Mouse (Mus musculus) embryo, embryonic 10 days (tissue): ENCODE data around the gene Ankrd17.
"Not testable (repeated sequence)": the region's sequence is repeated elsewhere in the genome, so short reads cannot be mapped to it uniquely, and the experiment has no call there.

Experiments used
- DNase-seq: peaks from one replicate; pipeline ENCODE4 v3.0.0-alpha.2; 2015; ENCODE audit warnings: low spot score

Gene Ankrd17

DNA sequence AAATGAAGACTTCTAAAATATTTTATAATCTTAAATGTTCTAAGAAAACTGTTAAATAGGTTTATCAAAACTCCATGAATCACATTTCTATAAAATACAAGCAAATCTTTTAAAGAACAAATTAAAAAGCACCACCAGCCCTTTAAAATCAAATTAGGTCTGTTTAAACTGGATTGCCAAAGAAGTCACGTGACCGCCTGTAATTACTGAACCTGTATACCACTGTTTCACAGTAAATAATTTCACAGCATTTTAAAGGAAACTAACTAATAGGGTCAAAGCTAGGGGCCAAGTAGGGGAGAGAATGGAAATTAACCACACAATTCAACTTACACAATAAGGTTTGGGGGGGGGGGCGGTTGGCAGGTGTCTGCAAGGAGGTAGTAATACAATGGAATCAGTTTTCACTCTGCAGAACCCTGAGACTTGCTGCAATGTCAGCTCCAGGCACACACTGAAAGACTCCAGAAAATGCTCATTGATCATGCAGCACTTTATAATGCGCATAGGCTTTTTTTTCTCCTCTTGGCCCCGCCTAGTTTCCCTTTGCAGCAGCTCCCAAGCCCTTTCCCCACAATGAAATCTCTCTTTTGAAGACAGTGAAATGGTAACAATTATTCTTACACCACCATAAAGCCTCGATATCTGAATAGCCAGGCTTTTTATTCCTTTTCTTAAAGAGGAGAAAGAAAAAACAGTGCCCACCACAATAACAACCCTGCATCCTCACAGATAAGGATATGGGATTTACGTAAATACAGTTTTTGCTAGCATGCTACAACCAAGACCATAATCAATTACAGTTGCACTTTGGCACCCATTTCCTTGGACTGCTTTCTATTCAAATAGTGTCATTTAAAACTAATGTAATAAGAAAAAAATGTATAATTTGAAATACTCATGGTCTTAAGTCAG lies 27.9 kb downstream of the Ankrd17 start:
- DNase-seq: peak; percentile 12

DNA sequence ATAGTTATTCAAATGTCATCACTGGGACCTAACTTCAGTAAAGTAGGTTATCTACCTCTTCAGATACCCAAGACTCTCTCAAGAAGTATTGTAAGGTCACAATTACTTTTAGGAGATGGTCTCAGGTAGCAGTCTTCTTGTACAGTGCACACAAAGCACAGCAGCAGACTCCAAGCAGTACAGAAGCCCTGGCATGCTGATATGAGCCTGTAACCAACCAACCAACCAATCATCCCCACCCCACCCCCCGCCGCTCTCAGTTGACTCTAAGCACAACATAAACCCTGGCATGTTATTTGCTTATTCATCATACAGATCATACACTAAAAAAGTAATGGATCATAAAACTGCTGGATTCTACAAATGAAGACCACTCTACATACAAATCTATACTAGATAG lies 33.9 kb downstream of the Ankrd17 start:
- DNase-seq: no peak

GRCm38 (mm10) chr5:90331071-90331470 lies 35.3 kb downstream of the Ankrd17 start:
- no peak for DNase-seq

DNA sequence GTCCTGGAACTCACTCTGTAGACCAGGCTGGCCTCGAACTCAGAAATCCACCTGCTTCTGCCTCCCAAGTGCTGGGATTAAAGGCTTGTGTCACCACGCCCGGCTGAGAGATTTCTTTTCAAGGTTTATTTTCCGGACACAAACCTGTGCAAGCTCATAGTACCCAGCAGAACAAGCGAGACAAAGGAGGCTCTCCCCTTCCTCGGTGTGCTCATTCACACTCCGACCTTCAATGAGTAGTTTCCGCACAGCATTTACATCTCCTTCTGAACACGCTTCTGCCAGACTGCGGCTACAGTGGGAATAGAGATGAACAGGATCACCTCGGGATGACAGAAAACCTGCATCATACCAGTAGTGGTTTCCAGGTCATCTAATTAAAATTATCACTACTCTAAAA lies 68.0 kb downstream of the Ankrd17 start:
- no peak for DNase-seq

DNA sequence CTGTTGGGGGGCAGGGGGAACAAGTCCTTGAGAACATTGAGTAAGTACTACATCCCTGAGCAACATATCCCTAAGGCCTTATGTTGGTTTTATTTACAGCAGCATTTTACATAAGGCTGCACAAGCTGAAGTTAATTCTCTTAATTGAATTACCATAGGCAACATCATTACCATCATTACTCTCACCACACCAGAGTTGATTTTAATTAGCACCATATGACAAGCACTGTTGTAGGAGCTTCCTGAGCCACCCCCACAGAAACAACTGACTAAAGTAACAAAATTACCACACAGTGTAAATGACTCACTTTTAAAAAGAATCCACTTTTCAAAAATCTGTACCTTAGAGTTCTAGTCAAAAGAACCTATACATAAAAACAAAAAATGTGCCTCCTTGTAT lies 76.5 kb downstream of the Ankrd17 start:
- no peak for DNase-seq

- peak; percentile 61 for DNase-seq
Measured at GRCm38 (mm10) chr5:90286559-90286958, 79.8 kb downstream of the Ankrd17 start.

DNA sequence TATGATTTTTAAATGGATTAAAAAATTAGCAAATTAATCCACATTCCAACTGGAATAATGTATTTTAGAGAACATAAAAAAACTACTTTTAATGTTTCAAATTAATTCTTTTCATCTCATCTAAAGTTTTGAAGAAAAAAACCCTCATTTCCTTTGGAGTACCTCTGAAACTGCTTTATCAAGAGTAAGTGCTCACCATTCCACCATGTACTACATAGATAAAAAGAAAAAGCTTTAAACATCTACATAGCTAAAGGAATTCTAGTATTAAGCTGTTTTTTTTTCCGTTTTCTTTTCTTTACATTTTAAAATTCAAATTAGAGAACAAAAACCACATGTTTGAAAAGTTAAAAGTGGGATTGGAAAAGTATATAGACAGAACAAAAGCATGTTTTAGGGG lies 86.3 kb downstream of the Ankrd17 start:
- DNase-seq: no peak

GRCm38 (mm10) chr5:90279418-90279817 lies 87.0 kb downstream of the Ankrd17 start:
- DNase-seq: no peak

DNA sequence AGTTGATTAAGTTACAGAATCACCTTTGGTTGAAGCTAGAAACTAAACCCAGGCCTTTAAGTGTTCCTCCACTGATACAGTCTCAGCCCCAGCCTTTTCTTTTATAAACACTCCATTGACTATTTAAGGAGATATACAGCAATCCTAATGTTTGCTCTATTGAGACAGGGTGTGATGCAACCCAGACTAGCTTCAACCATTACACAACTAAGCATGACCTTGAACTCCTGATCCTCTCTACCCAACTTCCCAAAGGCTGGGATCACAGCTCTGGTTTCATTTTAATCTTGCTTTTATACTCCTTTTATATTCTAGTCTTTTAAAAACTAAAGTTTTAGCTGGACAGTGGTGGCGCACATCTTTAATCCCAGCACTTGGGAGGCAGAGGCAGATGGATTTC lies 88.9 kb downstream of the Ankrd17 start:
- no peak for DNase-seq

- DNase-seq: no peak
Measured at GRCm38 (mm10) chr5:90274806-90275205, 91.6 kb downstream of the Ankrd17 start.

DNA sequence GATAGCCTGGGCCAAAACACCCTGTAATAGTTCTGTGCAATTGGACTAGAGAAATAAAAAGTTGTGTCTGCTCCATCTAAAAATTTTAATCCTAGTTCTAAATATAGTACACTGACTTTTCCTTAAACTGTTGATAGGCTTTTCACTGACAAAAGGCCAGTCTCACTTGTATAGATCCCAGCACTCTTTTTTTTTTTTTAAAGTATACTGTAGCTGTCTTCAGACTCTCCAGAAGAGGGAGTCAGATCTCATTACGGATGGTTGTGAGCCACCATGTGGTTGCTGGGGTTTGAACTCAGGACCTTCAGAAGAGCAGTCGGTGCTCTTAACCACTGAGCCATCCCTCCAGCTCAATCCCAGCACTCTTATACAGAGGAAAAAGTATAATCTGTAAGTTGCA lies 104.1 kb downstream of the Ankrd17 start:
- DNase-seq: not testable (repeated sequence)

DNA sequence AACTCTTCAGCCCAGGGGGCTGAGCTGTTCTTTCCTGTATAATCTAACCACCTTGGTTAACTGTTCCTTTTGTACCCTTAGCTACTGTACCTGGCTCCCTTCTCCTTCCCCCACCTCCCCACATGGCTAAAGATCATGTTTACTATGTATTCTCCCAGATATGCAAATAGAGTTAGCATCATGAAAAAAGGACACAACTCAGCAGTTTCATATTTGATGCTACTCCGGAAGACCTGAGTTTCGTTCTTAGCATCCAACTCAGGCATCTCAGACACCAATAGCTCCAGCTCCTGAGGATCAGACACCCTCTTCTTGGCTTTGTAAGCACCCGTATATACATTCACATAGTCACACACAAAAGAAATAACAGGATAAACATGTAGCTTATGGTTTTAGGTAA lies 109.4 kb downstream of the Ankrd17 start:
- DNase-seq: no peak

- no peak for DNase-seq
Measured at GRCm38 (mm10) chr5:90247503-90247902, 118.9 kb downstream of the Ankrd17 start.

GRCm38 (mm10) chr5:90246987-90247386 lies 119.4 kb downstream of the Ankrd17 start:
- no peak for DNase-seq

DNA sequence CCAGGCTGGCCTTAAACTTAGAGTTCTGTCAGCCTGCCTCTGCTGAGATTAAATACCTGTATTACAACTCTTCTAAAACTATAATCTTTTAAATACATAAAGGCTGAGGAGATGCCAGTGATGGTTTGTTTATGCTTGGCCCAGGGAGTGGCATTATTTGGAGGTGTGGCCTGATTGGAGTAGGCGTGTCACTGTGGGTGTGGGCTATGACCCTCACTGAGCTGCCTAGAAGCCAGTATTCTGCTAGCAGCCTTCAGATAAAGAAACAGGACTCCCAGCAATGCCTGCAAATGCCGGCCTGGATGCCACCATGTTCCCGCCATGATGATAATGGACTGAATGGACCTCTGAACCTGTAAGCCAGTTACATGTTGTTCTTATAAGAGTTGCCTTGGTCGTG lies 119.8 kb downstream of the Ankrd17 start:
- DNase-seq: no peak

DNA sequence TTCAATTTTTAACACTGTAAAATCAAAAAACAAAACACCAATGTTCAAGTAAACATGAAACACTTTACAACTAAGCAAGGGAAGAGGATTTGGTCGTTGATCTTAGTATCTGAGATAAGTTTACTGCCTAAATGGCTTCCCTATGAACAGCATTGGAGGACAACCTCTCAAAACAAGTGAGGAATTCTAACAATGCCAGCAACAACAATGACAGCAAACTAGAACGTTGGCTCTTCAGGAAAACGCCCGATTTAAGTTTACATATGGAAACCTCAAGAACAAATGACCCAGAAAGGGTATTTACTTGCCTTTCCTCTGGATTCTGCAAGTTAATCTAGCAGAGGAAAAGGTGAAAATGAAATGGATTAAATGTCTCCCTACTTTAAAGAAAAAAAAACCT lies 121.0 kb downstream of the Ankrd17 start:
- DNase-seq: no peak

DNA sequence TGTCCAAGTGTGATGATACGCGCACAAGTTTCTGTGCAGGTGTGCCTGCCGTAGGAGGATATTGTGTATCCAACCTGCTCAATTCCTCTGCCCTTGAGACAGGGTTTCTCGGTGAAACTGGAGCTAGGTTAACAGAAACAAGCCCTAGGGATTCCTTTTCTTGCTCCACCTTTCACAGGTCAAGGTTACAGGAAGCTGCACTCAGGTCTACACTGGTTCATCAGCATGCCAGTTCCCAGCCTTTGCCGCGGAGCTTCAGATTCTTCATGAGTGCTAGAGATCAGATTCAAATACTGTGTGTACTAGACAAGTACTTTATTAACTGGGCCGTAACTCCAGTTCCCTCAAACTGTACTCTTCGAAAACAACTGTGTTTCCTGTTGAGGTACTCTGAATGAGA lies 131.2 kb downstream of the Ankrd17 start:
- no peak for DNase-seq

DNA sequence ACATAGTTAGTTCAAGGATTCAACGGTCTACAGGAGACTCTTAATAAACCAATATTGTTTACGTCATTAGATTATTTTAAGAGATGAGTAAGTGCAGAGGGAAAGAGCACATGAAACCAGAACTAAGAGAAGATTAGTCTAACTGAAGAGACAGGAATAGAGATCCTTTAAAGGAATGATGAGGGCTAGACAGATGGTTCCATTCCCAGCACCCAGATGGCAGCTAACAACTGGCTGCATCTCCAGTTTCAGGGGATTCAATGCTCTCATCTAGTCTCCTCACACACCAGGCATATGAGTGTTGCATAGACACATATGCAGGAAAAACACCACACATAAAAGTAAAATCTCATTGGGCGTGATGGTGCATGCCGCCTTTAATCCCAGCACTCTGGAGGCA lies 133.1 kb downstream of the Ankrd17 start:
- DNase-seq: no peak

DNA sequence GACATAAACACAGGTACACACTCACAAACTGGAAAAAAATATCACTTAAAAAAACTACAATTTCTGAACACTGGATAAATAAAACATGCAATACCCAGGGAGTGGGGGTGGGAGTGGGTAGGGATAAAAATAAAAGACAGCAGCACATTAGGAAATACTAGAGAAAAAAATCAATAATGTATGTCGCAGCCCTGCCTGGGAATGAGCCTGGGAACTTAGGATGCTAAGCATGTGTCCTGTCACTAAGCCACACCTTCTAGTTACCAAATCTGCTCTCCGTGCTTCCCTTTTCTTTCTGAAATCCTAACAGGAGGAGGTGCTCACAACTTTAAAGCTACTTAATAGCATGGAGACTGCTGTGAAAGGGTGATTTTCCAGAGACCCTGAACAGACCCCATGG lies 136.6 kb downstream of the Ankrd17 start:
- DNase-seq: no peak

DNA sequence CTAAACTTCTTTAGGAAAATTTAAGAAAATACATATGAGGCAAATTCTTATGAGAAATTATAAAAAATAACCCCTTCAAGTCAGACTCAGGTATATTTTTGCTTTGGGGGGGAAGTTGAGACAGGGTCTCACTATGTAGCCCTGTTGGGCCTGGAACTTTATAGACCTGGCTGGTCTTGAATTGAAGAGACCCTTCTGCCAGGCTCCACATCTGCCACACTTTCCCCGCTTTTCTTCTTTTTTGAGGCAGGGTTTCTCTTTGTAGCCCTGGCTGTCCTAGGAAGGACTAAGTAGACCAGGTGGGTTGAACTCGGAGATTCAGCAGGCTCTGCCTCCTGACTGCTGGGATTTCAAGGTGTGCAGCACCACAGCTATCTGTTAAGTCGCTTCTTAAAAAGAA lies 139.7 kb downstream of the Ankrd17 start:
- DNase-seq: no peak

GRCm38 (mm10) chr5:90224730-90225129 lies 141.6 kb downstream of the Ankrd17 start:
- no peak for DNase-seq

DNA sequence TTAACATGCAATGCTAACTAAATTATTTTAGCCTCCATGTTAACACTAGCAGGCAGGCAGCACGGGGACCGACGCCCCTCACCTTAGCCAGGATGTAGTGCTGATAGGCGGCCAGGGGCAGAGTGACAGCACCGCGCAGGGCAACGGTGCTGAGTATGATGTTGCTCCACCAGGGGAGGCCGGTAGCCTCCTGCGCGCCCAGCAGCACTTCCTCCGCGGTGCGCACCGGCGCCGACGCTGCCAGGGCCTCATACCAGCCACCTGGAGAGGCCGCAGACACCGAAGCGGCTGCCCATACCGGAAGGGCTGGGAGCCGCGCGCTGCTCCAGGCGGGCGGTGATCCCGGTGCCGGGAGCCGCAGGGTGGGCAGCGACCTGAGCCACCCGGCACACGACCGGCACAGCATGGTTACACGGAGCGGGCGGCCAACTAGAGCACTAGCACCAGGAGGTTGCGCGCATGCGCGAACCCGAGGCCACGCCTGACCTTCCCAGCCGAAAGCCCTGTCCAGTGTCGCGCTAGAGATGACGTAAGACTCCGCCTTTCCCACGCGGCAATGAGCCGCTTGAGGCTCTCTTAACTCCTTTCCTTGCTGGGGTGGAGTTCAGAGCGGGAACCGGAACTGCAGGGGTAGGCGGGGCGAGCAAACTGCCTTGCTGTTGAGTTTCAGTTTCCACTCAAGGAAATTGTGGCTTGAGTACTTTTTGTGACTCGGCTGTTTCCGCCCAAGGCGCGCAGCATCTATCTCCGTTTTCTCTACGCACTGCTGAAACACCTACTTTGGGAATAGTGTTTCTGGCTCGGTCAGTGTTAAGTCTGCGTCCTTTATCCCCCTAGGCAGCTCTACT lies 142.6 kb downstream of the Ankrd17 start, which contains the start of gene Cox18:
Cox18 (minus strand) TSS at position 468 of the 848 bp plus-strand sequence.
- DNase-seq: peak; percentile 100

GRCm38 (mm10) chr5:90222937-90223336 lies 143.4 kb downstream of the Ankrd17 start:
- DNase-seq: no peak
